Mouse (Mus musculus) erythroid progenitor cell, adult 5-6 weeks (primary cell): ENCODE measurements around the gene Phactr2. TPM values are rescaled to one million over a fixed set of nuclear protein-coding genes. Genes with fewer than 3 reads are reported as not detected.

ENCODE experiments used
- ATAC-seq: replicated peaks from 2 replicates; pipeline ENCODE4 v1.8.0; 2016; ENCODE audit warnings: moderate number of reproducible peaks, mild to moderate bottlenecking, moderate TSS enrichment, inconsistent platforms; ENCODE audit not compliant: poor library complexity, low FRiP score, severe bottlenecking
- total RNA-seq, 2 experiments: library from RNA; stranded (forward) in 1 of 2; stranded (reverse) in 1 of 2; fragments of 150-400 nt in 1 of 2; fragments of 186-747, 209-891 nt in 1 of 2; gene quantifications; 2 replicates each; pipeline versions ENCODE4 v1.2.3 to v1.2.4; 2015 to 2017; ENCODE audit warnings: low replicate concordance in 2 of 2

Phactr2 gene
- total RNA-seq, 2 experiments from 2014 or later, result 5.0 to 6.9 TPM

- no peak for ATAC-seq
Measured at GRCm38 (mm10) chr10:13294886-13295285, 179.3 kb downstream of the Phactr2 start.

- no peak for ATAC-seq
Measured at GRCm38 (mm10) chr10:13292026-13292425, 182.2 kb downstream of the Phactr2 start.

- ATAC-seq, result no peak
Measured at GRCm38 (mm10) chr10:13289252-13289961, 184.8 kb downstream of the Phactr2 start.

- ATAC-seq, result no peak
Measured at GRCm38 (mm10) chr10:13288296-13288695, 185.9 kb downstream of the Phactr2 start.

- ATAC-seq, result no peak
Measured at GRCm38 (mm10) chr10:13283441-13283840, 190.8 kb downstream of the Phactr2 start.

GRCm38 (mm10) chr10:13280298-13280853 lies 193.8 kb downstream of the Phactr2 start:
- ATAC-seq, result no peak

- no peak for ATAC-seq
Measured at GRCm38 (mm10) chr10:13276298-13276697, 197.9 kb downstream of the Phactr2 start.

GRCm38 (mm10) chr10:13275152-13275551 lies 199.1 kb downstream of the Phactr2 start:
- ATAC-seq, result no peak

GRCm38 (mm10) chr10:13274699-13275098 lies 199.5 kb downstream of the Phactr2 start:
- ATAC-seq, result no peak

GRCm38 (mm10) chr10:13273756-13274155 lies 200.5 kb downstream of the Phactr2 start:
- no peak for ATAC-seq

GRCm38 (mm10) chr10:13271716-13272115 lies 202.5 kb downstream of the Phactr2 start:
- ATAC-seq, result no peak

- no peak for ATAC-seq
Measured at GRCm38 (mm10) chr10:13271099-13271498, 203.1 kb downstream of the Phactr2 start.

- ATAC-seq, result no peak
Measured at GRCm38 (mm10) chr10:13270270-13270669, 203.9 kb downstream of the Phactr2 start.

- no peak for ATAC-seq
Measured at GRCm38 (mm10) chr10:13259251-13259650, 215.0 kb downstream of the Phactr2 start.

GRCm38 (mm10) chr10:13256196-13256595 lies 218.0 kb downstream of the Phactr2 start:
- no peak for ATAC-seq

- ATAC-seq, result no peak
Measured at GRCm38 (mm10) chr10:13250280-13250679, 223.9 kb downstream of the Phactr2 start.

- ATAC-seq, result no peak
Measured at GRCm38 (mm10) chr10:13249126-13249525, 225.1 kb downstream of the Phactr2 start.

- ATAC-seq, result no peak
Measured at GRCm38 (mm10) chr10:13245714-13246113, 228.5 kb downstream of the Phactr2 start.

- ATAC-seq, result no peak
Measured at GRCm38 (mm10) chr10:13244192-13244591, 230.0 kb downstream of the Phactr2 start.

- ATAC-seq, result no peak
Measured at GRCm38 (mm10) chr10:13240431-13240830, 233.8 kb downstream of the Phactr2 start.

GRCm38 (mm10) chr10:13238188-13238587 lies 236.0 kb downstream of the Phactr2 start:
- ATAC-seq, result no peak

- ATAC-seq, result no peak
Measured at GRCm38 (mm10) chr10:13236866-13237265, 237.3 kb downstream of the Phactr2 start.
